In genomic region chr13:13622565-13622964, GRCm38 (mm10) we compare ENCODE assay signal across 18 mouse cellular contexts. TPM values are rescaled to one million over a fixed set of nuclear protein-coding genes. Genes with fewer than 3 reads are reported as not detected.
DNase-seq lines count a peak whose midpoint lies in the region; TF ChIP-seq lines count a peak whose summit lies in the region.
"Had no signal": no experiment of that assay in that cellular context is flagged by ENCODE, and none has a peak within 500 bp of the region (broad histone marks: within the 10 kb centered on the region; RNA-seq: fewer than 3 reads in every experiment).

No protein-coding gene starts in this region.

- H3K9ac ChIP-seq in CH12.LX (ENCODE audit: insufficient read depth, low read depth): no peak overlapping the region
- H3K9ac ChIP-seq: embryonic facial prominence, embryonic 12.5 days had no signal

- TF ChIP-seq CTCF in CH12.LX (conservative IDR thresholded peaks at IDR 0.05 in 1 of 2, IDR thresholded peaks at IDR 0.05 in 1 of 2; ENCODE audit: low read depth in 2 of 2, low read length in 2 of 2): no peak

- dilution Hi-C loops in CH12.LX (cut with MboI; ENCODE audit: extremely low pct_ligation_motif_present, extremely low pct_unique_long_range_greater_than_20kb, low sequenced_read_pairs): no loop called here

- TF ChIP-seq EP300 in CH12.LX (IDR thresholded peaks at IDR 0.05; ENCODE audit: low read length): 0 out of 2 replicates have a peak, but pooled peaks have one; percentile 19

- TF ChIP-seq POLR2A in CH12.LX (IDR thresholded peaks at IDR 0.05; ENCODE audit: low read depth, low read length): no peak

- no peaks in the 10 kb centered on the region for H3K27me3 ChIP-seq in CH12.LX (replicated peaks)
- H3K27me3 ChIP-seq: embryonic facial prominence, embryonic 12.5 days had no signal

- DNase-seq in 416B (ENCODE audit: low read depth) (peak; percentile 50), CH12.LX (ENCODE audit: extremely low read depth) (peak; percentile 24), MEL-GATA-1-ER (ENCODE audit: extremely low read depth, low read depth) (peak; percentile 33)
- no peak for DNase-seq in heart, adult 18-20 months
- no peak for DNase-seq in right cerebral cortex, postnatal 25 days
- no peak for DNase-seq in kidney, postnatal 4 days
- DNase-seq: adrenal gland, adult 2 months; adrenal gland, postnatal 10 days; adrenal gland, postnatal 25 days; B cell, adult 2 months; cerebellum, adult 11 months; cerebellum, adult 18-20 months; cerebellum, adult 8-10 months; cerebellum, adult 9-11 months; cerebellum, postnatal 14 days; cerebellum, postnatal 36 days had no signal

- peaks cover 0 to 47% of the 10 kb centered on the region in 2 experiments; a peak in 3 of 4 replicates for H3K4me1 ChIP-seq in CH12.LX (ENCODE audit: control insufficient read depth in 1 of 2, insufficient read depth in 2 of 2)
- H3K4me1 ChIP-seq: embryonic facial prominence, embryonic 10.5 days; embryonic facial prominence, embryonic 12.5 days had no signal

- H3K79me2 ChIP-seq in CH12.LX (replicated peaks; ENCODE audit: control insufficient read depth, extremely low read depth, insufficient read depth, poor library complexity, severe bottlenecking): peaks cover 3% of the 10 kb centered on the region; the same call in 1 of the 2 replicates

- no peak for TF ChIP-seq RAD21 in CH12.LX (IDR thresholded peaks at IDR 0.05; ENCODE audit: low read depth, low read length)

- in situ Hi-C loops in CH12.LX (cut with MboI; ENCODE audit: low pct_ligation_motif_present, low pct_unique_long_range_greater_than_20kb, low sequenced_read_pairs): loop anchor here (25.0 kb wide), 1 partner anchor 110 kb away; no protein-coding TSS in a partner anchor

- H3K27ac ChIP-seq in CH12.LX (ENCODE audit: insufficient read depth, low read depth): no peak overlapping the region
- H3K27ac ChIP-seq: embryonic facial prominence, embryonic 10.5 days; embryonic facial prominence, embryonic 12.5 days had no signal

- H3K36me3 ChIP-seq in CH12.LX (replicated peaks in 1 of 2; ENCODE audit: control insufficient read depth in 1 of 2, insufficient read depth in 1 of 2, low read length in 1 of 2): peaks cover 15 to 48% of the 10 kb centered on the region in 2 experiments
- H3K36me3 ChIP-seq: embryonic facial prominence, embryonic 10.5 days; embryonic facial prominence, embryonic 12.5 days had no signal

- H3K4me3 ChIP-seq in CH12.LX (replicated peaks in 1 of 3; ENCODE audit: low read depth in 2 of 3, low read length in 2 of 3, poor library complexity in 1 of 3): no peak overlapping the region
- H3K4me3 ChIP-seq: embryonic facial prominence, embryonic 10.5 days; embryonic facial prominence, embryonic 12.5 days had no signal

- H3K4me2 ChIP-seq in CH12.LX (ENCODE audit: insufficient read depth, low read depth, poor library complexity, severe bottlenecking): peak overlapping the region; percentile 36; the same call in 1 of the 2 replicates
- H3K4me2 ChIP-seq: embryonic facial prominence, embryonic 12.5 days had no signal

- no peaks in the 10 kb centered on the region for H3K9me3 ChIP-seq in CH12.LX (replicated peaks; ENCODE audit: low read length)
- H3K9me3 ChIP-seq: embryonic facial prominence, embryonic 10.5 days; embryonic facial prominence, embryonic 12.5 days had no signal

TF ChIP-seq in CH12.LX, 34 proteins besides CTCF, POLR2A, EP300 and RAD21:
- TF ChIP-seq SMC3 (IDR thresholded peaks at IDR 0.05; ENCODE audit: low read depth, low read length): no peak
- peak; percentile 45; the same call in 1 of the 2 replicates for TF ChIP-seq IRF4 (IDR thresholded peaks at IDR 0.05; ENCODE audit: low read depth, low read length)
- peak; percentile 13; the same call in 1 of the 2 replicates for TF ChIP-seq ELF1 (IDR thresholded peaks at IDR 0.05; ENCODE audit: low read depth, low read length)
- TF ChIP-seq ZNF384 (IDR thresholded peaks at IDR 0.05; ENCODE audit: low read depth, low read length): peak; percentile 83

RNA-seq across cellular contexts. Expression of gene Lyst, which starts 32.4 kb away (rescaled TPM):
- total RNA-seq in CH12.LX (2012; rRNA removed) (33.1 and 38.1 TPM in 2 replicates), CH12.LX (2014; rRNA removed) (31.2 and 34.8 TPM in 2 replicates)
- polyA plus RNA-seq in CH12.LX (2012; ENCODE audit: insufficient read length, low read depth): 48.7 and 61.1 TPM in 2 replicates
- 1 to 10 TPM; 6.0 to 9.7 TPM for total RNA-seq in heart, adult 18-20 months (2021)

Comparison
In these comparisons a context has a peak if more than half of its experiments do, and no peak if none do; other contexts are left out.
1. DNase-seq: peak in 416B (single experiment), CH12.LX (single experiment) and MEL-GATA-1-ER (single experiment); none in heart, adult 18-20 months (0 of 2), right cerebral cortex, postnatal 25 days (single experiment) and kidney, postnatal 4 days (0 of 2).